Mouse (Mus musculus): Measurements from ENCODE around the gene Pex16. TPM values are rescaled to one million over a fixed set of nuclear protein-coding genes. Genes with fewer than 3 reads are reported as not detected.

The Pex16 gene
- polyA plus RNA-seq, 1 experiment = 21.0 TPM

GRCm38 (mm10) chr2:92388891-92389641 lies 14.6 kb downstream of the Pex16 start:
- TF ChIP-seq MYOD1 (IDR thresholded peaks at IDR 0.05; ENCODE audit: control insufficient read depth, insufficient read length, low read depth) = no peak
- TF ChIP-seq CTCF (IDR thresholded peaks at IDR 0.05; ENCODE audit: control insufficient read depth, insufficient read depth, insufficient read length) = no peak
- TF ChIP-seq CEBPB (IDR thresholded peaks at IDR 0.05; ENCODE audit: low read depth) = no peak
- TF ChIP-seq MAX (IDR thresholded peaks at IDR 0.05) = no peak
- no peak for TF ChIP-seq FOSL1 (IDR thresholded peaks at IDR 0.05; ENCODE audit: insufficient read depth, low read length, poor library complexity, severe bottlenecking)
- no peak for TF ChIP-seq MYOG (IDR thresholded peaks at IDR 0.05; ENCODE audit: control insufficient read depth, extremely low read depth, insufficient read length)
- no peak for TF ChIP-seq USF1 (IDR thresholded peaks at IDR 0.05; ENCODE audit: low read depth)
- H3K79me3 ChIP-seq (ENCODE audit: low read depth) = no peaks in the 10 kb centered on the region
- peaks cover 16% of the 10 kb centered on the region for H3K27me3 ChIP-seq (ENCODE audit: control insufficient read depth, insufficient read depth, insufficient read length)
- H3K79me2 ChIP-seq (ENCODE audit: control insufficient read depth, insufficient read depth) = no peaks in the 10 kb centered on the region
- H3ac ChIP-seq (ENCODE audit: control insufficient read depth, insufficient read length, low read depth) = peak overlapping the region; percentile 70
- H3K4me3 ChIP-seq (ENCODE audit: insufficient read depth, poor library complexity, severe bottlenecking) = peak overlapping the region; percentile 46
- H3K36me3 ChIP-seq (ENCODE audit: control insufficient read depth, insufficient read depth) = peaks cover 6% of the 10 kb centered on the region

DNA sequence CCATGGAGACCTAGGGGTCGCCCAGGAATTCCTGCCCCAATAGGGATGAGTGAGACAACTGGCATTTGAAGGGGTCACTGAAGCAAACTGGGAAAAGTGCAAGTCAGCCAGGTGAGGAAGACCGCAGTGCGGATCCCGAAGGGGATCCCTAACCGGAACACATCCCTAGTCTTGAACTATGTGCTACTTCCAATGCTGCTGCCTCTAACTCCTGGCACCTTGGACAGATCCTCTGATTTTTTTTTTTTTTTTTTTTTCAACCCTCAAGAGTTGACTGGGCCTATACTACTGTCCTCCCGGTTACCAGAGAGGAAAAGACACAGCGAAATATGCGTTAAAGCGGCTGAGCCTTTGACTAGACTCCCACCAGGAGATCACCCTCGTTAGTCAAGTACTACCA lies 15.2 kb downstream of the Pex16 start:
- TF ChIP-seq MYOG (IDR thresholded peaks at IDR 0.05; ENCODE audit: control insufficient read depth, extremely low read depth, insufficient read length) (no peak), FOSL1 (IDR thresholded peaks at IDR 0.05; ENCODE audit: insufficient read depth, low read length, poor library complexity, severe bottlenecking) (no peak), MYOD1 (IDR thresholded peaks at IDR 0.05; ENCODE audit: control insufficient read depth, insufficient read length, low read depth) (no peak), CEBPB (IDR thresholded peaks at IDR 0.05; ENCODE audit: low read depth) (no peak), CTCF (IDR thresholded peaks at IDR 0.05; ENCODE audit: control insufficient read depth, insufficient read depth, insufficient read length) (no peak), MAX (IDR thresholded peaks at IDR 0.05) (no peak), USF1 (IDR thresholded peaks at IDR 0.05; ENCODE audit: low read depth) (no peak)
- H3K79me3 ChIP-seq (ENCODE audit: low read depth) = no peaks in the 10 kb centered on the region
- no peaks in the 10 kb centered on the region for H3K79me2 ChIP-seq (ENCODE audit: control insufficient read depth, insufficient read depth)

DNA sequence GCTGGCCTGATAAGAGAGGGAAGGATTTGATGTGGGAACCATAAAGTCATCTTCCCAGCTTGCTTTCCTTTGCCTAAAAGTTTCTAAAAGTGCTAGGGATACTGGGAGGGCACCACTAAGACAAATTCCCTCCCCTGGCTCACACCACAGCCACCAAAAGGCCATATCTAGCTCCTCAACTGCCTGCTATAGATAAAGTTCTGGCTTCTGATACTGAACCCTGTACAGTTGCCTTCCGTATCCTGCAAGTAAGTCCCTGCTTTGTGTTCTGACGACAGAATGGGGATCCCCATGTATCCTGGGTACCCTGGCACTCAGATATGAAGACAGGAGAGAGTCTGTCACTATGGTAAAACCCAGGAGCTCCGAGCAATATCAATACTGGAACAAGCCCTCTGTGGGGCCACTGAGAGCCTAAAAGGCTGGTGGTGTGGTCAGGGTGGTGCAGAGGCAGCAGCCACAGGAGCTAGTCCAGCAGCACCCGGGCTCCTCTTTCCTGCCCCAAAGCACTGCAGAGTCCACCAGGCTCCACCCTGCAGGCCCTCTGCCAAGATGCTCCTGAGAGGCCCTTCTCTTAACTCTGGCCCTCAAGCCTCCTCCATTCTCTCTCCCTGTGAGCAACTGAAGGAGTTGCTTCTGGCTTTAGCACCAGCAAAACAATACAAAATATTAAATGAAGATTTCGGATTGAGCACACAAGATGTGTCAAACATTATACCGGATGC lies 15.9 kb downstream of the Pex16 start:
- H3K79me3 ChIP-seq (ENCODE audit: low read depth) = no peaks in the 10 kb centered on the region
- TF ChIP-seq MYOD1 (IDR thresholded peaks at IDR 0.05; ENCODE audit: control insufficient read depth, insufficient read length, low read depth) (no peak), MAX (IDR thresholded peaks at IDR 0.05) (no peak), CEBPB (IDR thresholded peaks at IDR 0.05; ENCODE audit: low read depth) (no peak), CTCF (IDR thresholded peaks at IDR 0.05; ENCODE audit: control insufficient read depth, insufficient read depth, insufficient read length) (no peak), FOSL1 (IDR thresholded peaks at IDR 0.05; ENCODE audit: insufficient read depth, low read length, poor library complexity, severe bottlenecking) (no peak), MYOG (IDR thresholded peaks at IDR 0.05; ENCODE audit: control insufficient read depth, extremely low read depth, insufficient read length) (no peak), USF1 (IDR thresholded peaks at IDR 0.05; ENCODE audit: low read depth) (no peak)
- no peaks in the 10 kb centered on the region for H3K79me2 ChIP-seq (ENCODE audit: control insufficient read depth, insufficient read depth)
- no peak overlapping the region for H3ac ChIP-seq (ENCODE audit: control insufficient read depth, insufficient read length, low read depth)
- no peak overlapping the region for H3K4me3 ChIP-seq (ENCODE audit: insufficient read depth, poor library complexity, severe bottlenecking)
- peaks cover 28% of the 10 kb centered on the region for H3K27me3 ChIP-seq (ENCODE audit: control insufficient read depth, insufficient read depth, insufficient read length)
- no peaks in the 10 kb centered on the region for H3K36me3 ChIP-seq (ENCODE audit: control insufficient read depth, insufficient read depth)

More for the DNA sequence above, 15.2 kb downstream of the Pex16 start:
- H3ac ChIP-seq (ENCODE audit: control insufficient read depth, insufficient read length, low read depth) = no peak overlapping the region
- H3K27me3 ChIP-seq (ENCODE audit: control insufficient read depth, insufficient read depth, insufficient read length) = peaks cover 22% of the 10 kb centered on the region
- peak overlapping the region; percentile 46 for H3K4me3 ChIP-seq (ENCODE audit: insufficient read depth, poor library complexity, severe bottlenecking)
- peaks cover 2% of the 10 kb centered on the region for H3K36me3 ChIP-seq (ENCODE audit: control insufficient read depth, insufficient read depth)

GRCm38 (mm10) chr2:92391116-92391515 lies 16.6 kb downstream of the Pex16 start:
- H3K36me3 ChIP-seq (ENCODE audit: control insufficient read depth, insufficient read depth) = no peaks in the 10 kb centered on the region
- H3K79me3 ChIP-seq (ENCODE audit: low read depth) = no peaks in the 10 kb centered on the region
- H3ac ChIP-seq (ENCODE audit: control insufficient read depth, insufficient read length, low read depth) = no peak overlapping the region
- no peak for TF ChIP-seq MYOG (IDR thresholded peaks at IDR 0.05; ENCODE audit: control insufficient read depth, extremely low read depth, insufficient read length)
- TF ChIP-seq CEBPB (IDR thresholded peaks at IDR 0.05; ENCODE audit: low read depth) = no peak
- no peak for TF ChIP-seq FOSL1 (IDR thresholded peaks at IDR 0.05; ENCODE audit: insufficient read depth, low read length, poor library complexity, severe bottlenecking)
- TF ChIP-seq MYOD1 (IDR thresholded peaks at IDR 0.05; ENCODE audit: control insufficient read depth, insufficient read length, low read depth) = no peak
- TF ChIP-seq CTCF (IDR thresholded peaks at IDR 0.05; ENCODE audit: control insufficient read depth, insufficient read depth, insufficient read length) = no peak
- no peak for TF ChIP-seq USF1 (IDR thresholded peaks at IDR 0.05; ENCODE audit: low read depth)
- no peak for TF ChIP-seq MAX (IDR thresholded peaks at IDR 0.05)
- H3K27me3 ChIP-seq (ENCODE audit: control insufficient read depth, insufficient read depth, insufficient read length) = peaks cover 30% of the 10 kb centered on the region
- no peaks in the 10 kb centered on the region for H3K79me2 ChIP-seq (ENCODE audit: control insufficient read depth, insufficient read depth)
- no peak overlapping the region for H3K4me3 ChIP-seq (ENCODE audit: insufficient read depth, poor library complexity, severe bottlenecking)

DNA sequence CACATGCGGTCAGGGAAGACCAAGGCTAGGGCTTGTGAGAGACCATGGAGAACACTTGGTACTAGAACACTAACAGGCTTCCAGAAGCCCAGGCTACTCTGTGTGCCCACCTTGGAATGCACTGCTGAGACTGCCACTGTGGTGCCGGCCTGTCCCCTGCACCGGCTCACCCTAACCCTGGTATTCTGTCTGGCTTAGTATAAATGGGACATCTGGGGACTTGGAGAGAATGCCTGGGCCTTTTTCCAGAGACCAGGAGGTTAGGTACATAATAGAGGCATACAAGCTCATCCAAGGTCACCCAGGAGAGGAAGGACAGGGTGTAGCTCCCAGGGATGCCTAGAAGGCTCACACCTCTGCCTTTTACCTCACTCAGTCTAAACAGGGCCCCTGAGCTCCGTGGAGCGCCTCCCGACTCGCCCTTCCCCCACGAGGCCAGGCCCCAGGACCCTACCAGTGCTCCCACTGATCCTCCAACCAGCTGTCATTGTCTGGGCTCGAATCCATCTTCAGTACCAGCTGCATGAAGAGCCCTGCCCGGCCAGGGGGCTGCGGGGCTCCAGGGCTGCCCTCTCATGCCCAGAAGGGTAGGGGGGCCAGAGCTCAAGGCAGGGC lies 17.3 kb downstream of the Pex16 start:
- Histone ChIP-seq H3K27me3 (ENCODE audit: control insufficient read depth, insufficient read depth, insufficient read length) (peaks cover 37% of the 10 kb centered on the region), H3ac (ENCODE audit: control insufficient read depth, insufficient read length, low read depth) (no peak overlapping the region), H3K4me3 (ENCODE audit: insufficient read depth, poor library complexity, severe bottlenecking) (no peak overlapping the region), H3K36me3 (ENCODE audit: control insufficient read depth, insufficient read depth) (no peaks in the 10 kb centered on the region), H3K79me3 (ENCODE audit: low read depth) (no peaks in the 10 kb centered on the region), H3K79me2 (ENCODE audit: control insufficient read depth, insufficient read depth) (no peaks in the 10 kb centered on the region)
- TF ChIP-seq FOSL1 (IDR thresholded peaks at IDR 0.05; ENCODE audit: insufficient read depth, low read length, poor library complexity, severe bottlenecking) (no peak), MYOD1 (IDR thresholded peaks at IDR 0.05; ENCODE audit: control insufficient read depth, insufficient read length, low read depth) (no peak), MYOG (IDR thresholded peaks at IDR 0.05; ENCODE audit: control insufficient read depth, extremely low read depth, insufficient read length) (no peak), MAX (IDR thresholded peaks at IDR 0.05) (no peak), USF1 (IDR thresholded peaks at IDR 0.05; ENCODE audit: low read depth) (no peak), CTCF (IDR thresholded peaks at IDR 0.05; ENCODE audit: control insufficient read depth, insufficient read depth, insufficient read length) (no peak)

Data from C2C12 (cell line).